Mouse (Mus musculus) MEL (cell line): Measurements from ENCODE around the gene Dand5.
A peak's percentile ranks its signal among the peaks of the same experiment; 100 is the strongest.

Experiments used
- CHD1 ChIP-seq: IDR thresholded peaks from 2 replicates; pipeline ENCODE4 v1.6.1; 2012; ENCODE audit warnings: low read depth, mild to moderate bottlenecking, inconsistent platforms, low read length, improper control_type of control experiment
- CHD2 ChIP-seq: IDR thresholded peaks from 2 replicates; pipeline ENCODE4 v1.6.1; 2011; ENCODE audit warnings: low read length, improper control_type of control experiment
- CTCF ChIP-seq, 3 experiments: IDR thresholded peaks in 2 of 3; conservative IDR thresholded peaks in 1 of 3; 2 replicates each; pipeline ENCODE4 v1.5.1; 2011 to 2012; ENCODE audit warnings: low read length in 3 of 3, low read depth in 2 of 3, mild to moderate bottlenecking in 2 of 3, improper control_type of control experiment in 1 of 3, inconsistent platforms in 1 of 3, mixed read lengths in 1 of 3, moderate library complexity in 1 of 3; ENCODE audit not compliant: control insufficient read depth in 1 of 3, insufficient read depth in 1 of 3, poor library complexity in 1 of 3, severe bottlenecking in 1 of 3
- EP300 ChIP-seq, 2 experiments: IDR thresholded peaks; 2 replicates each; pipeline ENCODE4 v1.6.1; 2011; ENCODE audit warnings: improper control_type of control experiment in 2 of 2, low read length in 2 of 2, low read depth in 1 of 2, mild to moderate bottlenecking in 1 of 2
- GATA1 ChIP-seq: IDR thresholded peaks from 2 replicates; pipeline ENCODE4 v1.6.1; 2011; ENCODE audit warnings: low read depth, low read length, improper control_type of control experiment
- JUND ChIP-seq: IDR thresholded peaks from 2 replicates; pipeline ENCODE4 v1.6.1; 2011; ENCODE audit warnings: low read depth, mild to moderate bottlenecking, improper control_type of control experiment, low read length
- MAX ChIP-seq: IDR thresholded peaks from 2 replicates; pipeline ENCODE4 v1.6.1; 2011; ENCODE audit warnings: low read length, improper control_type of control experiment
- MEF2A ChIP-seq: IDR thresholded peaks from 2 replicates; pipeline ENCODE4 v1.6.1; 2014; ENCODE audit warnings: low read depth, mild to moderate bottlenecking, inconsistent platforms, low read length, improper control_type of control experiment; ENCODE audit not compliant: poor library complexity, insufficient replicate concordance, severe bottlenecking; ENCODE audit errors: extremely low read depth
- MXI1 ChIP-seq: IDR thresholded peaks from 2 replicates; pipeline ENCODE4 v1.6.1; 2011; ENCODE audit warnings: mild to moderate bottlenecking, low read depth, low read length, improper control_type of control experiment
- NELFE ChIP-seq: IDR thresholded peaks from 2 replicates; pipeline ENCODE4 v1.6.1; 2011; ENCODE audit warnings: low read depth, low read length, improper control_type of control experiment
- POLR2A ChIP-seq, 2 experiments: IDR thresholded peaks; 2 replicates each; pipeline ENCODE4 v1.6.1; 2011 to 2012; ENCODE audit warnings: low read length in 2 of 2, mild to moderate bottlenecking in 2 of 2, control low read depth in 1 of 2, improper control_type of control experiment in 1 of 2, low read depth in 1 of 2, moderate library complexity in 1 of 2; ENCODE audit not compliant: control insufficient read depth in 1 of 2, insufficient read depth in 1 of 2, poor library complexity in 1 of 2
- ZNF384 ChIP-seq: IDR thresholded peaks from 2 replicates; pipeline ENCODE4 v1.6.1; 2012; ENCODE audit warnings: low read depth, mild to moderate bottlenecking, inconsistent platforms, low read length, improper control_type of control experiment

DNA sequence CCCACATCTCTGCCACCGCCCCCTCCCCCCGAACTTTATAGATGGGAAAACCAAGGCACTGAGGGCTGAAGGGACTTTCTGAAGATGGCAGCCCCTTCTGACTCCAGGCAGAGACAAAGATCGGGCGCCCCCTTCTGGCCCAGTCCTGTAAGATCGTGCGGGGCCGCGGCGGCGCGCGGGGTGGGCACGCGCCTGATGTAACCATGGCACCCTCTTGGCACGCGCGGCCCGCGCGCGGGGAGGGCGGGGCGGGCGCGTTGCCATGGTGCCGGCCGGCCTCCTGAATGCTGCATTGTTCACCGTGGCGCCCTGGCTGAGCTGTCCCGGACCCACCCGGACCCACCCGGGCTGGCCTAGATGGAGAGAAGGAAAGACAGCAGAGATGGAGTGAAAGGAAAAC, 11.7 kb downstream of the Dand5 start:
- TF ChIP-seq CTCF (IDR thresholded peaks at IDR 0.05 in 2 of 3, conservative IDR thresholded peaks at IDR 0.05 in 1 of 3; ENCODE audit: control insufficient read depth in 1 of 3, insufficient read depth in 1 of 3, low read depth in 2 of 3, low read length in 3 of 3, poor library complexity in 1 of 3, severe bottlenecking in 1 of 3), result peak in 2 of 3 experiments; percentile 92 to 95; a peak in 5 of 6 replicates
- TF ChIP-seq MEF2A, result no peak
- TF ChIP-seq CHD1, result no peak
- TF ChIP-seq CHD2, result no peak
- no peak for TF ChIP-seq POLR2A (IDR thresholded peaks at IDR 0.05; ENCODE audit: control insufficient read depth in 1 of 2, insufficient read depth in 1 of 2, low read depth in 1 of 2, low read length in 2 of 2, poor library complexity in 1 of 2)
- no peak for TF ChIP-seq MAX
- no peak for TF ChIP-seq EP300 (IDR thresholded peaks at IDR 0.05; ENCODE audit: low read depth in 1 of 2, low read length in 2 of 2)
- TF ChIP-seq MXI1, result peak; percentile 75
- no peak for TF ChIP-seq JUND
- no peak for TF ChIP-seq GATA1
- no peak for TF ChIP-seq NELFE
- TF ChIP-seq ZNF384, result no peak
